In the genomic region with DNA sequence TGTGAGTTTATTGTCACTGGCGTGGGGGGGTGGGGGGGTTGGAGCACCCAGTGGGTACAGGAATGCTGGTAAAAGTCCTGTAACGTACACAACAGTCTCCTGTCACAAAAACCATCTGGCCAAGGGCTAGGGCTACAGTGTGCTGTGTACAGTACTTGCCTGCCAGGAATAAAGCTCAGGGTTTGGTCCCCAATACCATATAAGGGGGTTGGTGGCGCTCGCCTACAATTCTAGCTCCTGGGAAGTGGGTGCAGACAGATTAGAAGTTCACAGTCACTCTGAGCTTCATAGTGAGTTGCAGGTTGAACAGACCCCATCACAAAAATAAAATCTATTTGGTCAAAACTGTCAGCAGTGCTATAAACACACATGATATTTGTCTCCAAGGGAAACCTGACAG, we compare ENCODE assay signal across 14 mouse cellular contexts. TPM values are rescaled to one million over a fixed set of nuclear protein-coding genes. Genes with fewer than 3 reads are reported as not detected.
A peak's percentile ranks its signal among the peaks of the same experiment; 100 is the strongest.
DNase-seq lines count a peak whose midpoint lies in the region; ATAC-seq and TF ChIP-seq lines count a peak whose summit lies in the region.
"Had no signal": no experiment of that assay in that cellular context is flagged by ENCODE, and none has a peak within 500 bp of the region (broad histone marks: within the 10 kb centered on the region; RNA-seq: fewer than 3 reads in every experiment).

No protein-coding gene starts in this region.

- H3K4me1 ChIP-seq in kidney, postnatal 0 days (replicated peaks; ENCODE audit: insufficient read depth, low read length), result 0 out of 2 replicates have a peak, but pooled peaks cover 8% of the 10 kb centered on the region
- peaks cover 81% of the 10 kb centered on the region for H3K4me1 ChIP-seq in erythroblast, embryonic 14.5 days (ENCODE audit: control insufficient read depth)
- H3K4me1 ChIP-seq in liver, postnatal 0 days (ENCODE audit: insufficient read depth), result peaks cover 23% of the 10 kb centered on the region
- H3K4me1 ChIP-seq in midbrain, embryonic 14.5 days (ENCODE audit: control insufficient read depth, insufficient read depth, low read length), result peaks cover 7% of the 10 kb centered on the region
- H3K4me1 ChIP-seq in hindbrain, embryonic 14.5 days (replicated peaks; ENCODE audit: control insufficient read depth, insufficient read depth, low read length), result no peaks in the 10 kb centered on the region

- no peak for TF ChIP-seq EP300 in liver, postnatal 0 days (IDR thresholded peaks at IDR 0.05; ENCODE audit: low read depth)

- H3K4me2 ChIP-seq in kidney, postnatal 0 days (ENCODE audit: low read length), result peak overlapping the region; percentile 82; the same call in 1 of the 2 replicates
- H3K4me2 ChIP-seq in liver, postnatal 0 days (ENCODE audit: low read depth, low read length), result peak overlapping the region; percentile 67
- H3K4me2 ChIP-seq in midbrain, embryonic 14.5 days (ENCODE audit: low read length), result no peak overlapping the region
- H3K4me2 ChIP-seq in hindbrain, embryonic 14.5 days (replicated peaks), result no peak overlapping the region

- peak; percentile 76 for DNase-seq in heart, adult 11 months
- no peak for DNase-seq in heart, postnatal 10 days
- no peak for DNase-seq in kidney, postnatal 0 days (ENCODE audit: low spot score)
- no peak for DNase-seq in kidney, postnatal 4 days
- DNase-seq in liver, postnatal 0 days, result peak; percentile 21
- DNase-seq in midbrain, embryonic 14.5 days, result no peak
- DNase-seq in hindbrain, embryonic 14.5 days (ENCODE audit: low spot score), result no peak
- DNase-seq: adrenal gland, adult 8-10 months; cerebellum, adult 9-10 months; embryo, embryonic 11 days; kidney, postnatal 25 days had no signal

- no peak overlapping the region for H3K4me3 ChIP-seq in kidney, postnatal 0 days (replicated peaks; ENCODE audit: low read depth, low read length)
- peak overlapping the region; percentile 87 for H3K4me3 ChIP-seq in erythroblast, embryonic 14.5 days (replicated peaks)
- peak overlapping the region; percentile 61 for H3K4me3 ChIP-seq in liver, postnatal 0 days (ENCODE audit: low read depth, low read length)
- no peak overlapping the region for H3K4me3 ChIP-seq in midbrain, embryonic 14.5 days (replicated peaks; ENCODE audit: low read depth, low read length)
- no peak overlapping the region for H3K4me3 ChIP-seq in hindbrain, embryonic 14.5 days (replicated peaks; ENCODE audit: low read length)

- ATAC-seq in kidney, postnatal 0 days (replicated peaks; ENCODE audit: low FRiP score, low read depth), result no peak
- ATAC-seq in liver, postnatal 0 days, result peak; percentile 64
- no peak for ATAC-seq in midbrain, embryonic 14.5 days (ENCODE audit: low FRiP score, low TSS enrichment)
- ATAC-seq in hindbrain, embryonic 14.5 days (ENCODE audit: low FRiP score), result no peak
- ATAC-seq: inflammation-experienced regulatory T-cells, adult 6 months had no signal

- H3K27me3 ChIP-seq in kidney, postnatal 0 days (ENCODE audit: insufficient read depth, low read length), result no peaks in the 10 kb centered on the region
- H3K27me3 ChIP-seq in erythroblast, embryonic 14.5 days (ENCODE audit: control insufficient read depth), result peaks cover 33% of the 10 kb centered on the region
- H3K27me3 ChIP-seq in liver, postnatal 0 days (ENCODE audit: insufficient read depth, low read length), result no peaks in the 10 kb centered on the region
- peaks cover 27% of the 10 kb centered on the region for H3K27me3 ChIP-seq in midbrain, embryonic 14.5 days (ENCODE audit: control insufficient read depth, insufficient read depth, low read length)
- peaks cover 37% of the 10 kb centered on the region for H3K27me3 ChIP-seq in hindbrain, embryonic 14.5 days (ENCODE audit: control insufficient read depth, insufficient read depth, low read length)

- no peak overlapping the region for H3K27ac ChIP-seq in kidney, postnatal 0 days
- H3K27ac ChIP-seq in liver, postnatal 0 days (ENCODE audit: low read depth), result 0 out of 2 replicates have a peak overlapping the region, but pooled peaks have one; percentile 67
- H3K27ac ChIP-seq in midbrain, embryonic 14.5 days (replicated peaks; ENCODE audit: low read depth, low read length), result no peak overlapping the region
- H3K27ac ChIP-seq in hindbrain, embryonic 14.5 days, result no peak overlapping the region
- H3K27ac ChIP-seq: forebrain, embryonic 10.5 days had no signal

- H3K36me3 ChIP-seq in kidney, postnatal 0 days (ENCODE audit: insufficient read depth, low read length), result no peaks in the 10 kb centered on the region
- peaks cover 36% of the 10 kb centered on the region for H3K36me3 ChIP-seq in erythroblast, embryonic 14.5 days (ENCODE audit: control insufficient read depth)
- H3K36me3 ChIP-seq in liver, postnatal 0 days (replicated peaks; ENCODE audit: insufficient read depth, low read length), result peaks cover 13% of the 10 kb centered on the region
- H3K36me3 ChIP-seq in midbrain, embryonic 14.5 days (ENCODE audit: control insufficient read depth, insufficient read depth, low read length), result no peaks in the 10 kb centered on the region
- H3K36me3 ChIP-seq in hindbrain, embryonic 14.5 days (replicated peaks; ENCODE audit: control insufficient read depth, insufficient read depth), result no peaks in the 10 kb centered on the region
- H3K36me3 ChIP-seq: forebrain, embryonic 10.5 days had no signal

- no peak overlapping the region for H3K9ac ChIP-seq in kidney, postnatal 0 days (ENCODE audit: low read depth, low read length)
- peak overlapping the region; percentile 76 for H3K9ac ChIP-seq in liver, postnatal 0 days (replicated peaks)
- H3K9ac ChIP-seq in midbrain, embryonic 14.5 days (replicated peaks; ENCODE audit: low read length), result no peak overlapping the region
- no peak overlapping the region for H3K9ac ChIP-seq in hindbrain, embryonic 14.5 days

- intact Hi-C loops in heart, postnatal 10 days (cut with DNase I), result no loop called here

- no peak for TF ChIP-seq CTCF in kidney, postnatal 0 days (IDR thresholded peaks at IDR 0.05; ENCODE audit: low read depth)
- peak; percentile 17; the same call in 1 of the 2 replicates for TF ChIP-seq CTCF in liver, postnatal 0 days (IDR thresholded peaks at IDR 0.05; ENCODE audit: low read depth)

- no peaks in the 10 kb centered on the region for H3K9me3 ChIP-seq in kidney, postnatal 0 days (replicated peaks; ENCODE audit: low read length)
- H3K9me3 ChIP-seq in erythroblast, embryonic 14.5 days (ENCODE audit: control insufficient read depth, low read length), result no peaks in the 10 kb centered on the region
- H3K9me3 ChIP-seq in liver, postnatal 0 days (ENCODE audit: low read length), result no peaks in the 10 kb centered on the region
- H3K9me3 ChIP-seq in midbrain, embryonic 14.5 days (ENCODE audit: control insufficient read depth, low read length), result no peaks in the 10 kb centered on the region
- no peaks in the 10 kb centered on the region for H3K9me3 ChIP-seq in hindbrain, embryonic 14.5 days (ENCODE audit: control insufficient read depth, low read length)
- H3K9me3 ChIP-seq: forebrain, embryonic 10.5 days had no signal

- WGBS in kidney, postnatal 0 days, result 72% methylated on average over 4 of the region's 4 CpGs
- 47% methylated on average over 4 of the region's 4 CpGs for WGBS in liver, postnatal 0 days (ENCODE audit: insufficient replicate concordance)
- 79% methylated on average over 4 of the region's 4 CpGs for WGBS in midbrain, embryonic 14.5 days
- 82% methylated on average over 4 of the region's 4 CpGs for WGBS in hindbrain, embryonic 14.5 days

RNA-seq across cellular contexts. Expression of gene Gcnt1, which starts 18.3 kb away (rescaled TPM):
- total RNA-seq in heart, postnatal 10 days (2021), result 10 to 100 TPM; 11.4 to 13.6 TPM
- polyA plus RNA-seq in kidney, postnatal 0 days (2015; fragmentation: Nextera tagmentation; extraction: Ambion mirVana), result 62.8 and 69.8 TPM in 2 replicates
- 0.07 and 0.14 TPM in 2 replicates for polyA plus RNA-seq in erythroblast, embryonic 14.5 days (2012)
- polyA plus RNA-seq in liver, postnatal 0 days (2015; fragmentation: Nextera tagmentation; extraction: Ambion mirVana), result 5.8 and 7.1 TPM in 2 replicates
- polyA plus RNA-seq in midbrain, embryonic 14.5 days (2014; fragmentation: Nextera tagmentation; extraction: Ambion mirVana), result 0.50 and 1.1 TPM in 2 replicates
- 0.83 and 0.91 TPM in 2 replicates for polyA plus RNA-seq in hindbrain, embryonic 14.5 days (2014; fragmentation: Nextera tagmentation; extraction: Ambion mirVana)

RNA-seq across cellular contexts. Expression of gene Rfk, which starts 39.5 kb away (rescaled TPM):
- total RNA-seq in heart, postnatal 10 days (2021), result 10 to 100 TPM; 54.2 to 55.8 TPM
- polyA plus RNA-seq in kidney, postnatal 0 days (2015; fragmentation: Nextera tagmentation; extraction: Ambion mirVana), result 97.5 and 103 TPM in 2 replicates
- 5.2 and 7.2 TPM in 2 replicates for polyA plus RNA-seq in erythroblast, embryonic 14.5 days (2012)
- 59.9 and 61.9 TPM in 2 replicates for polyA plus RNA-seq in liver, postnatal 0 days (2015; fragmentation: Nextera tagmentation; extraction: Ambion mirVana)
- polyA plus RNA-seq in midbrain, embryonic 14.5 days (2014; fragmentation: Nextera tagmentation; extraction: Ambion mirVana), result 56.6 and 71.0 TPM in 2 replicates
- polyA plus RNA-seq in hindbrain, embryonic 14.5 days (2014; fragmentation: Nextera tagmentation; extraction: Ambion mirVana), result 79.8 and 85.3 TPM in 2 replicates

Comparison
In these comparisons a context has a peak if more than half of its experiments do, and no peak if none do; other contexts are left out.
1. DNase-seq: peak in heart, adult 11 months (single experiment) and liver, postnatal 0 days (single experiment); none in heart, postnatal 10 days (0 of 2), kidney, postnatal 0 days (single experiment), kidney, postnatal 4 days (0 of 2), midbrain, embryonic 14.5 days (single experiment) and hindbrain, embryonic 14.5 days (single experiment).
2. H3K4me2 ChIP-seq: peak in kidney, postnatal 0 days (single experiment) and liver, postnatal 0 days (single experiment); none in midbrain, embryonic 14.5 days (single experiment) and hindbrain, embryonic 14.5 days (single experiment).
3. H3K4me3 ChIP-seq: peak in erythroblast, embryonic 14.5 days (single experiment) and liver, postnatal 0 days (single experiment); none in kidney, postnatal 0 days (single experiment), midbrain, embryonic 14.5 days (single experiment) and hindbrain, embryonic 14.5 days (single experiment).